Mouse (Mus musculus) ovary, adult 10 weeks (tissue): ENCODE measurements around the gene Kansl1. TPM values are rescaled to one million over a fixed set of nuclear protein-coding genes. Genes with fewer than 3 reads are reported as not detected.

Source experiments
- polyA plus RNA-seq: library from polyadenylated mRNA; stranded (reverse); fragments of 350-450 nt; fragmentation: Illumina TruSeq; extraction: RNeasy Lipid Tissue Mini Kit (QIAGEN cat#74804); gene quantifications from one replicate; pipeline ENCODE4 v1.2.3, GENCODE M21; 2014

Gene Kansl1
- 37.5 TPM for polyA plus RNA-seq

DNA sequence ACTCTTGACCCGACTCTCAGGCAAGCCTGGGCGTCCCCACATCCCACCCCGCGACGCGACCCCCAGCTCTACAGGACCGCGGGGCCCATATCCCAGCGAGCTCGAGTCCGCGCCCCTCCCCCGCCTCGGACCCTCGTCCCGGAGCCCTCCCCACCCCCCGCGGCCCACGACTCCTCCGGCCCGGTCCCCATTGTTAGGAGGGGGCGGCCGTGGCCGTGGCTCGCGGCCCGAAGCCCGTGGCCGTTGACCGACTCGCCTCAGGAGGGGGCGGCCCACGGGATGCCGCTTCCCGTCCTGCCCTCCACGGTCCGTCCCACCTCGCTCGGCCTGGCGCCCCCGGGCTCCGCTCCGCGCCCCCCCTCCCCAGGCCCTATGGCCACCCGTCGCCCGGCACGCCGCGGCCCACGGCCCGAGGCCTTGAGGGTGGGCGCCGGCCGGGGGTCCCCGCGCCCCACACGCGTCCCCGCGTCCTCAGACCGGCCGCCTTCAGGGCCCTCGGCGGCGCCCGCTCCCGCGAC lies at the start of gene Kansl1:
Gene Kansl1 (minus strand): TSS at position 111 of the 518 bp plus-strand sequence.

Other genes with a start within 250 kb of the Kansl1 start
- 0.46 TPM for gene Mapt, start 237.5 kb downstream of the Kansl1 start, polyA plus RNA-seq
- 193 TPM for gene Cdc27, start 81.8 kb upstream of the Kansl1 start, polyA plus RNA-seq
- gene Myl4, start 81.8 kb upstream of the Kansl1 start, polyA plus RNA-seq: not detected
- gene Itgb3, start 139.1 kb upstream of the Kansl1 start, polyA plus RNA-seq: 20.9 TPM
- 0.34 TPM for gene Gm11639, start 216.8 kb upstream of the Kansl1 start, polyA plus RNA-seq